Mouse (Mus musculus): ENCODE data around the gene Rabgef1.

GRCm38 (mm10) chr5:130136597-130136996, 35.0 kb upstream of the Rabgef1 start:
- TF ChIP-seq HCFC1 (IDR thresholded peaks at IDR 0.05; ENCODE audit: borderline replicate concordance, insufficient read depth, low read length) (no peak), MAFK (IDR thresholded peaks at IDR 0.05; ENCODE audit: insufficient read depth, low read depth, low read length) (no peak)
